Mouse (Mus musculus) midbrain, embryonic 15.5 days (tissue): ENCODE measurements around the gene Sv2c. TPM values are rescaled to one million over a fixed set of nuclear protein-coding genes. Genes with fewer than 3 reads are reported as not detected.

Source experiments
- ATAC-seq: fragments of 200-750 bp; cut with Nextera tagmentation; replicated peaks from 2 replicates; pipeline ENCODE4 v1.8.0; 2017; ENCODE audit warnings: moderate TSS enrichment
- H3K27ac ChIP-seq: fragments of 300-500 bp; sonication (generic); 2 replicates; pipeline ENCODE4 v1.5.1; 2015; ENCODE audit warnings: mild to moderate bottlenecking, inconsistent platforms
- H3K27me3 ChIP-seq: fragments of 300-500 bp; sonication (generic); replicated peaks from 2 replicates; pipeline ENCODE4 v1.6.1; 2015; ENCODE audit warnings: inconsistent platforms
- H3K36me3 ChIP-seq: fragments of 300-500 bp; sonication (generic); replicated peaks from 2 replicates; pipeline ENCODE4 v1.6.1; 2015; ENCODE audit warnings: inconsistent platforms
- H3K4me1 ChIP-seq: fragments of 300-500 bp; sonication (generic); 2 replicates; pipeline ENCODE4 v1.6.1; 2015; ENCODE audit warnings: inconsistent platforms
- H3K4me2 ChIP-seq: fragments of 300-500 bp; sonication (generic); 2 replicates; pipeline ENCODE4 v1.6.1; 2015; ENCODE audit warnings: inconsistent platforms, mild to moderate bottlenecking, moderate library complexity
- H3K4me3 ChIP-seq: fragments of 300-500 bp; sonication (generic); 2 replicates; pipeline ENCODE4 v1.5.1; 2015; ENCODE audit warnings: mild to moderate bottlenecking, inconsistent platforms
- H3K9ac ChIP-seq: fragments of 300-500 bp; sonication (generic); 2 replicates; pipeline ENCODE4 v1.6.1; 2015; ENCODE audit warnings: mild to moderate bottlenecking, inconsistent platforms
- H3K9me3 ChIP-seq: fragments of 300-500 bp; sonication (generic); 2 replicates; pipeline ENCODE4 v1.6.1; 2016; ENCODE audit warnings: inconsistent platforms
- WGBS: fragments of 180-500 bp; shearing (Covaris S2); methylation state at CpG from one replicate; pipeline ENCODE4 v1.1.7; 2015; ENCODE audit warnings: mixed read lengths; 5-methylcytosine and 5-hydroxymethylcytosine counted together
- polyA plus RNA-seq: library from polyadenylated mRNA; unstranded; fragments of >200 nt; fragmentation: Nextera tagmentation; extraction: Ambion mirVana; gene quantifications from 2 replicates; pipeline ENCODE4 v1.2.1, GENCODE M21; 2015

The Sv2c gene
- polyA plus RNA-seq, 1 experiment from 2014 or later = 9.1 TPM

DNA sequence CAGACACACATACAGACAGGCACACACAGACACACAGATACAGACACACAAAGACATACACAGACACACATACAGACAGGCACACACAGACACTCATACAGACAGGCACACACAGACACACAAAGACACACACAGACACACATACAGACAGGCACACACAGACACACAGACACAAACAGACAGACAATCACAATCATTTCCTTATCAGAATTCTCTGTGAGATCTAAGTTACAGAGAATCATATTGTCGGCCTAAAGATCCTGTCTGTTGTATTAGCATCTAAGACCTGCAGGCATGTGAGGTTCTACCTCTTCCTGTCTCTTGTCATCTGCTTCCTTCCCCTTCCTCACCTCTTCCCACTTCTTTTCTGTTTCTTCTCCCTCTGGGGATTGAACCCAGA lies 168.7 kb downstream of the Sv2c start:
- Histone ChIP-seq H3K27me3 (no peaks in the 10 kb centered on the region), H3K4me3 (no peak overlapping the region), H3K9me3 (no peaks in the 10 kb centered on the region), H3K36me3 (no peaks in the 10 kb centered on the region), H3K9ac (no peak overlapping the region), H3K27ac (no peak overlapping the region), H3K4me2 (no peak overlapping the region), H3K4me1 (peaks cover 40% of the 10 kb centered on the region)
- WGBS = 74% methylated on average over 1 of the region's 1 CpGs
- no peak for ATAC-seq

DNA sequence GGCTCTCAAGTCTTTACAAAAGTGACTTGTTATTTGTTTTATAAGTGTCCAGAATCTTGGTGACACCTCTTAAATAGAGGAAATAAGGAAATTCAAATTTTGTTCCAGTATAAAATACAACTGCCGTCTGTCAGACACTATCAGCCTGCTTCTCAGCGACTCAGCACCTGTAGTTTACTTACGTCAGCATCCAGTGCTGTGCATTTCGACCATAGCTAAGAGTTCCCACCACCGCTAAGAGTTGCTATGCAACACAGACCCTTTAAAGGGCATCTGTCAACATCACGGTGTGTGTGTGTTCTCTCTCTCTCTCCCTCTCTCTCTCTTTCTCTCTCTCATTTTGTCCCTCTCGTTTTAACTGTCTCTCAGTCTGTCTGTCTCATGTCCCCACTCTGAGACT lies 170.5 kb downstream of the Sv2c start:
- H3K4me1 ChIP-seq = peaks cover 40% of the 10 kb centered on the region
- H3K4me3 ChIP-seq = peak overlapping the region; percentile 39; the same call in 1 of the 2 replicates
- no peaks in the 10 kb centered on the region for H3K9me3 ChIP-seq
- WGBS = 15% methylated on average over 7 of the region's 7 CpGs
- H3K4me2 ChIP-seq = peak overlapping the region; percentile 65
- no peaks in the 10 kb centered on the region for H3K36me3 ChIP-seq
- H3K9ac ChIP-seq = no peak overlapping the region
- no peaks in the 10 kb centered on the region for H3K27me3 ChIP-seq
- 0 out of 2 replicates have a peak, but pooled peaks have one; percentile 43 for ATAC-seq
- no peak overlapping the region for H3K27ac ChIP-seq

DNA sequence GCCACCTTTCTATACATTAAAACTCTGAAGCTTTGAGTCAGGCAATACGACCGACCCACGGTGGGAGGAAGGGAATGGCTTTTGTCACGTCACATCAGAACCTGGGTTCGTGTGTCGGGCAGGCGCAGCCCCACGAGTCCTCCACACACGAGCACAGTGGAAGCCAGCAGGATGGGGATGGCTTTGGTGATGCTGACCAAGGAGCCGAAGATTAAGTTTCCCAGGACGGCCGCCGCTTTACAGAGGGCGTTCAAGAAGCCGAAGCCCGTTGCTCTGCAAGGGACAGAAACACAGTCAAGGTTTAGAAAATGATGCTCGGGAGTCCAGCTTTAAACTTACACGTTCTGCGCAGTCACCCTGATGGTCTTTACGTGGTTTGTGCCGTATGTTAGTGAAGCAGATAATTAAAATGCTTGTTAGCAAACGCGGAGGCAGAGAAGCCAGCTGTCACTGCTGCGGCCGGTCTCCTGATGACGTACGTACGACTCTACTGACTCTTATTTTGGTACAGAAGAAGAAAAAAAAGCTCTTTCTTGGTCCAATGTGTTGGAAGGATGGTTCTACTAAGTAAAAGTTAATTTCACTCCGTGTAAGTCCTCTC lies 171.1 kb downstream of the Sv2c start:
- Histone ChIP-seq H3K27me3 (no peaks in the 10 kb centered on the region), H3K9me3 (no peaks in the 10 kb centered on the region), H3K4me3 (peak overlapping the region; percentile 39), H3K4me1 (peaks cover 40% of the 10 kb centered on the region), H3K9ac (peak overlapping the region; percentile 19), H3K4me2 (peak overlapping the region; percentile 65), H3K36me3 (no peaks in the 10 kb centered on the region), H3K27ac (no peak overlapping the region)
- 4% methylated on average over 29 of the region's 29 CpGs for WGBS
- peak; percentile 40 for ATAC-seq

DNA sequence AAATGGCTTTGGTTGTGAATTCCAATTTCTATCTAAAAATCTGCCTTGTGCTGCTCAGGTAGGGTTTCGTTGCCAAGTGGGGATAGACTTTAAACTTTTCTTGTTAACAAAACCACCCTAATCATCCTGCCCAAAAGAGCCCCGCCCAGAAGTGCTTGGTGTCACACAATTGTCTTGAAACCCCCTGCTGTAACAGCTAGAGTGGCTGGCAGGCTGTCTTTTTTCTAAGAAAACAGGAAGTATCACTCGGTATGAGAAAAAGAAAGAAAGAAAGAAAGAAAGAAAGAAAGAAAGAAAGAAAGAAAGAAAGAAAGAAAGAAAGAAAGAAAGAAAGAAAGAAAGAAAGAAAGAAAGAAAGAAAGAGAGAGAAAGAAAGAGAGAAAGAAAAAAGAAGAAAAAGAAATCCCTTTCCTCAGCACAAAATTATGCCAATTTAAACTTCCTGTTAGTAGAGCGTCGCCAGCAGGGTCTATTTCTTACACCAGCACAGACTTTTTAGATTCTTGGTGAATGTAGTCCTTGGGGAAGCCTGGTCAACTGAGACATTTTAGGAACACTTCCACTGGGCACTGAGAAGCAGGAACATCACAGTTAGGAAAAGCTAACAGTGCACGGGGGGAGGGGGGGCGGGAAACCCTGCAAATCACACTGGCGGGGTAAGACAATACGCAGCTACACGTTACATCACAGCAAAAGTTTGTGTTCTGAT lies 171.7 kb downstream of the Sv2c start:
- 6% methylated on average over 10 of the region's 10 CpGs for WGBS
- Histone ChIP-seq H3K36me3 (no peaks in the 10 kb centered on the region), H3K27ac (no peak overlapping the region), H3K4me3 (peak overlapping the region; percentile 39), H3K9ac (peak overlapping the region; percentile 19; the same call in 1 of the 2 replicates), H3K9me3 (no peaks in the 10 kb centered on the region), H3K4me1 (peaks cover 40% of the 10 kb centered on the region), H3K4me2 (peak overlapping the region; percentile 65), H3K27me3 (no peaks in the 10 kb centered on the region)
- no peak; the same call in 1 of the 2 replicates for ATAC-seq

DNA sequence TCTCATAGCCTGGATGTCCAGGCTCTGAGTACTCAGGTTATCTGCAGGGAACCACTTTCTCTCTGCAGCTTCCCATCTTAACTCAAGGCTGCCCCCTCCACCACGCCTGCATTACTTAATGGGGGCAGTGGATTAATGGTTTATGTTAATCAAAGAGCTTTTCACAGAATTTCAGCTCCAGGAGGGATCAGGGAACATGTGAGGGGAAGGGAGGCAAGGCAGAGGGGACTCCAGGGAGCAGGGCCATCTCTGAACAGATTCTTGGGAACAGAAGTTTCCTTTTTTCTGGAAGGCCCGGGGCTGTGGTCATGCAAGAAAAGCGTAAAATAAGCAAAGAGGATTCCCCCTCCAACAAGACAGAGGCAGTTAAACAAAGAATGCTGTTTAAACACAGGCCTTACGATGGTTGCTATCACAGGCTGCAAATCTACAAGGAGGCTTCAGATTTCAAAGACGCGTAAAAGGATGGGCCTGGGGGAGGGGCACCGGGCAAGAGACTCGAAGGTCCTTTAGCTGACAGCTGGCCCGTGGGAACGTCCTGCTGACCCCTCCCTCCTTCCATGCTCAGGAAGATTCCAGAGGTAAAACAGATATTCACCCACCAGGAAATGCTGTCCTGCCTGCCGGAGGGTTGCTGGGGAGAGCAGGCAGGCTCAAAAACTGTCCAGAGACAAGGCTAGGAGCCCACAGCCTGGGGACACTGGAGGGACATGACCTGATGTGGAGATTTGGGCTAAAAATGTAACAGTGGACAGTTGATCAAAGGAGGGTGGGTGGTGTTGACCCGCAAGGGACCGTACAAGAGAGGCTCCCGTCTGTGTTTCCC lies 172.5 kb downstream of the Sv2c start:
- peaks cover 35% of the 10 kb centered on the region for H3K4me1 ChIP-seq
- no peaks in the 10 kb centered on the region for H3K36me3 ChIP-seq
- no peak overlapping the region for H3K4me3 ChIP-seq
- ATAC-seq = no peak
- peak overlapping the region; percentile 25 for H3K4me2 ChIP-seq
- H3K27me3 ChIP-seq = no peaks in the 10 kb centered on the region
- no peak overlapping the region for H3K9ac ChIP-seq
- H3K9me3 ChIP-seq = no peaks in the 10 kb centered on the region
- H3K27ac ChIP-seq = 0 out of 2 replicates have a peak overlapping the region, but pooled peaks have one; percentile 4
- WGBS = 4% methylated on average over 14 of the region's 14 CpGs

DNA sequence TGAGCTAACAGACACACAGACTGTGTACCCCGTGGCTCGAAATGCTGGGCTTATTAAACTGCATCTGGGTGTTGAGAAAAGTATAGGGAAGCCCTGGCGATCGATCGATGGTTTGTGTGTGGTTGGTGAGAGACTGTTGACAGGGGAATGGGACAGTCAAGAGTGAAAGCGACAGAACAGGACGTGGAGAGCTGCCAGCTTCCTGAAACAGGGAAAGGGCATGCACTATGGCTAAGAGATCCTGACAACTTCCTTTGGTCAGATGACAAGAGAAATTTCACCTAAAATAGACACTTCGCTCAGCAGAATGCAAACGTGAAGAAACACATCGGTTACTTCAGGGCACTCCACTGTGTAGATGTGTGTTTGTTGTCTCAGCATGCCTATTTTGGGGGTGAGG lies 175.2 kb downstream of the Sv2c start:
- Histone ChIP-seq H3K9ac (no peak overlapping the region), H3K9me3 (no peaks in the 10 kb centered on the region), H3K4me2 (no peak overlapping the region), H3K36me3 (no peaks in the 10 kb centered on the region), H3K27ac (no peak overlapping the region), H3K4me1 (peaks cover 29% of the 10 kb centered on the region), H3K4me3 (no peak overlapping the region), H3K27me3 (no peaks in the 10 kb centered on the region)
- 87% methylated on average over 10 of the region's 10 CpGs for WGBS
- ATAC-seq = no peak

DNA sequence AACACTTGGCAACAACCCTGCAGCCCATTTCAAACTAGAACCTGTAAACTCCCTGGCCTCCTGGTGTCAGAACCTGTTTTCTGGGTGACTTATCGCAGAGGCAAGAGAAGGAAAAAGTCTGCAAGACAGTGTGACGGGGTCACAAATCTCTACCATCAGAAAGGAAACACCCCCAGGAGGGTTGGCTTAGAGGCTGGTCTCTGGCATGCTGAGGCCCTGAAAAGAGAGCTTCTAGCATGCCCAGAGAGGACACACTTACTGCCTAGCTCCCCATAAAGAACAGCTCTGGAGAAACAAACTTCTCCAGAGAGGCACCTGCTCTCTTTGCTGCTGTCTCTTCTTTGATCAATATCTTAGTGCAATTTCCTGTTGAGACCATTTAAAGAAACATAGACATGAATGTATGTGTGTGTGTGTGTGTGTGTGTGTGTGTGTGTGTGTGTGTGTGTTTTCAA lies 176.0 kb downstream of the Sv2c start:
- Histone ChIP-seq H3K4me3 (no peak overlapping the region), H3K4me2 (no peak overlapping the region), H3K36me3 (no peaks in the 10 kb centered on the region), H3K9ac (no peak overlapping the region), H3K9me3 (no peaks in the 10 kb centered on the region), H3K27ac (no peak overlapping the region), H3K4me1 (peaks cover 21% of the 10 kb centered on the region), H3K27me3 (no peaks in the 10 kb centered on the region)
- 86% methylated on average over 2 of the region's 2 CpGs for WGBS
- no peak for ATAC-seq

DNA sequence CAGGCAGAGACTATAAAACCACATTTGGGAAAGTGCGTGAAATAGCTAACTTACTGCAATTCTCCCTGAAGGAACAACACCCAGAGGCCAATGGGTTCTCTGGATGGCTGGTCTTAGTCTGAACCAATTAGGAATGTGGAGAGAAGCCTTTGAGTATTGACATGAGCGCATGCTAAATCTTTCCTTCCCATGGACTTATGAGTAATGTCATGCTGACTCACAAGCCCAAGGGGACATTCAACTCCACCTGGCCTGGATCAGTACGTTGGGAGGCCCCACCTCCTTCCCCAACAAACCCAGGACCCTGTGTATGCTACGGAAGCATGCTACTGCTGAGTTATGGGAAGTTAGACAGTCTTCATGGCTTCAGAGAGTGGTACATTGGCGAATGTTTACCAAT lies 177.2 kb downstream of the Sv2c start:
- peaks cover 13% of the 10 kb centered on the region; the same call in 1 of the 2 replicates for H3K4me1 ChIP-seq
- WGBS = 85% methylated on average over 5 of the region's 5 CpGs

DNA sequence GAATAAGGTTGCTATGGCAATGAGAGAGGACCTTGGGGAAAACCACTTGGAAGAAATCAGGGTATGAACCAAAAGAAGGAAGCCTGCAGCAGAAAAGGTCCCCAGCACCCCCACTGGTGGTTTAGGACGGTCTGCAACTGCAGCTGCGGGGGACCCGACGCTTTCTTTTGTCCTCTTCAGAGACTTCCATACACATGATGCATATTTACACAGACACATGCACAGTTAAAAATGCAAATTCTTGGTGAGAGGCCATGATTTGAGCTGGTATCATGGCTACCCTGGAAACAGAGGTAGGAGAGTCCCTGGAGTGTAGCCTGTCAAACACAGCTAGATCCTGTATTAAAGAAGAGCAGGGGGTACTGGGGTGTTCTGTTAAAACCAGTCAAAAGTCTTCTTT lies 178.7 kb downstream of the Sv2c start:
- Histone ChIP-seq H3K9me3 (no peaks in the 10 kb centered on the region), H3K4me2 (no peak overlapping the region), H3K36me3 (no peaks in the 10 kb centered on the region), H3K4me1 (peaks cover 4% of the 10 kb centered on the region; the same call in 1 of the 2 replicates), H3K27ac (no peak overlapping the region), H3K27me3 (no peaks in the 10 kb centered on the region), H3K4me3 (no peak overlapping the region), H3K9ac (no peak overlapping the region)
- peak; percentile 56; the same call in 1 of the 2 replicates for ATAC-seq
- 18% methylated on average over 4 of the region's 4 CpGs for WGBS

More for the DNA sequence above, 177.2 kb downstream of the Sv2c start:
- Histone ChIP-seq H3K27ac (no peak overlapping the region), H3K9ac (no peak overlapping the region), H3K4me2 (no peak overlapping the region), H3K36me3 (no peaks in the 10 kb centered on the region), H3K27me3 (no peaks in the 10 kb centered on the region), H3K9me3 (no peaks in the 10 kb centered on the region), H3K4me3 (no peak overlapping the region)
- ATAC-seq = no peak

DNA sequence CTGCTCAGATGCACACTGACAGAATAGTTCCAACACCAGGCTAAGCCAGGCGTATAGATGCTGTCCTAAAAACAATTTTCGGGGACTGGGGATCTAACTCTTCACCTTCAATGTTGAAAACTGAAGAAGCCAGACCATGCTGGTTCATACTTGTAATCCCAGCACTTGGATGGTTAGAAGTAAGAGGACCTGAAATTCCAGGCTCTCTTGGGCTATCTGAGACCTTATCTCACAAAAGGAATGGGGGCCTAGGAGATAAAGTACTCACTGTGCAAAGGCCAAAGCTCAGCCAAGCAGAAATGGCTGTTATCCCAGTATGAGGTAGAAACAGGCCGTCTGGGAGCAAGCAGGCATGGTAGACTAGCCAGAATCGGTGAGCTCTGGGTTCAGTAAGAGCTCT lies 180.1 kb downstream of the Sv2c start:
- no peak for ATAC-seq
- no peak overlapping the region for H3K4me3 ChIP-seq
- no peak overlapping the region for H3K4me2 ChIP-seq
- no peaks in the 10 kb centered on the region for H3K9me3 ChIP-seq
- peaks cover 4% of the 10 kb centered on the region; the same call in 1 of the 2 replicates for H3K4me1 ChIP-seq
- H3K27ac ChIP-seq = no peak overlapping the region
- H3K36me3 ChIP-seq = no peaks in the 10 kb centered on the region
- H3K9ac ChIP-seq = no peak overlapping the region
- no peaks in the 10 kb centered on the region for H3K27me3 ChIP-seq
- 81% methylated on average over 4 of the region's 4 CpGs for WGBS

DNA sequence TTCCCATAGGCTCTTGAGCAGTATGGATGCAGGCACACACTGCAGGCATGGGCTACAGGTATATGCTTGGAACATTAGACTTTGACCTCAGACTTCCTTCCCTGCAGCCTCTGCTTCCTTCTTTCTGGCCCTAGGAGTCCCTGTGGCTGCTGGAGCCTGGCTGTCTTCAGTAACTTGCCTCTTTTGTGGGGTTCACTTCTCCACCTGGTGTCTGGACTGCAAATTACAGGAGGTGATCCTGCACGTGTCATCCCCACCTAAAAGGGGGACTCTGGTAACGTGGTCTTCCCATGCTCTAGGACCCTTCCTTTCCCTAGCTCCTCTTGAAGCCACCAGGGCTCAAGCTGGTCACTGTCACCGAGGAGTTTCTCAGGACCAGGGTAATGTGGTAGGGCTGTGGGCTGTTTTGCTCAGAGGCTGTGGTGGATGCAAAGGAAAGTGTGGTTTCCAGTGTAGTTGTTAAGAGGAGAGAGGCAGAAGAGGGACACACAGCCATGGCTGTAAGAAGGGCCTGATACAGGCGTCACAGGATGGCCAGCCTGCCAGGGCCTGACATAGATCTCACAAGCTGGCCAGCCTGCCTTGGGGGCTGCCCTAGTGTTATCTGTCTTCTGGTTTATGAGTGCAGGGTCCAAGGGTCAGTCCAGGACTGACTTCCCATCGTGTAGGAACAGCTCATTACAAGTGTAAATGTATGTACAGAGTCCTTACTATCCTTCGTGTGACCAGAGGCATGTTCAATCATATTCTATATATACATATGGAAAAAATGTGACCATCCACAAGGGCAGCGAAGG lies 181.1 kb downstream of the Sv2c start:
- H3K9me3 ChIP-seq = no peaks in the 10 kb centered on the region
- H3K27me3 ChIP-seq = no peaks in the 10 kb centered on the region
- no peak overlapping the region for H3K9ac ChIP-seq
- 62% methylated on average over 7 of the region's 7 CpGs for WGBS
- H3K4me1 ChIP-seq = peaks cover 4% of the 10 kb centered on the region; the same call in 1 of the 2 replicates
- no peak overlapping the region for H3K4me3 ChIP-seq
- H3K4me2 ChIP-seq = no peak overlapping the region
- H3K36me3 ChIP-seq = no peaks in the 10 kb centered on the region
- no peak; the same call in 1 of the 2 replicates for ATAC-seq
- no peak overlapping the region for H3K27ac ChIP-seq
